Mouse (Mus musculus) heart, adult 11 months (tissue): ENCODE data around the gene Mpped2.
A peak's percentile ranks its signal among the peaks of the same experiment; 100 is the strongest.

Source experiments
- DNase-seq: peaks from one replicate; pipeline ENCODE4 v3.0.0; 2022

Gene Mpped2

DNA sequence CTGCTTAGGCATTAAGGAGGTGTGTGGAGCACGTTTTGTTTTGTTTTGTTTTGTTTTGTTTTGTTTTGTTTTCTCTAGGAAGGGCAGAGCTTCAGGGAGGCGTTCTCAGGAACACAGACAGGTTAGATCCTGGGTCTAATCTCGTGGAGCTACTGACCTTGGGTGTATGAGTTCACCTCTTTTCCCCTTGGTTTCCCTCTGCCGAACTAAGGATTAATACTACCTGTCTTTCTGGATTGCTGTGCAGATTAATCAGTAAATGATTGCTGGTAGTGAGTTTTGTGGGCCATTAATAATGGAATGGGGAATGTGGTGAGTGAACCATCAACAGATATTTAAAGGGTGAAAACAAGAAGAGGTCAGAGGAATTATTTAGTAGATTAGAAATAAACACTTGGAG is 53.8 kb downstream of the Mpped2 start:
- peak; percentile 29 for DNase-seq

DNA sequence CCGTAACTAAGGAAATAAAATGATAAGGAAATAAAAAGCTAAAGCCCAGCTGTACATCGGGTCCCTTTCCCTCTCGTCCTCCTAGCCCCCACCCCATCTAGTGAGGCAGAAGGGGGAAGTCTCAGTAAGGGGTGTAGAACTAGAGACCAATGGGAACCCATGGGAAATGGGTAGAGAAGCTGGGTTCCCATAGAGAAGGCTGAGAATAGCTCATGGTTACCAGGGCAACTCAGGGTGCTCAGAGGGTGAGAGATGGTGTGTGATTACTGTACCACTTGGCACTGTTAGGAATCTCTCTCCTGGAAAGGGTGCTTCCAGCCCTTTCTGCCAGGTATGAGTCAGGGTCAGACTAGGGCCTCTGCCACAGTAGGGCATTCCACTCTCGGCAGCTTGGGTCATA is 54.3 kb downstream of the Mpped2 start:
- peak; percentile 55 for DNase-seq

DNA sequence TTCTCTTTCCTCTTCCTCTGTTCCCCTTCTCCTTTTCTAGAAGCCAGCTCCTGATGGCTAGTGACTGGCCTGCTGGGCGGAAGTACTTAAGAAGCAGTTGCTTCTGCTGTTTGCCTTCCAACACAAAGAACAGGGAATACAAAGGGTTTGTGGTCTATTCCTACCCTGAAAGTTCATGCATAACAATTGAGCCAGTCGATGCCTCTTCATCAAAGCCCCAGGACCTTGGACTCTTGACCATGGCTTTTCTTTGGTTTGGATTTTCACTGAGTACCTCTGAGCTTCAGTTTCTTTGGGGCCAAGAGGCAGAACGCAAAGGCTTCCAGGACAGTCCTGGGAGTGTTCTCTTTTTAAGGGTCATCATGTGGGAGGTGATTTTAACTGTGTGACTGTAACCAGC is 57.8 kb downstream of the Mpped2 start:
- peak; percentile 50 for DNase-seq

DNA sequence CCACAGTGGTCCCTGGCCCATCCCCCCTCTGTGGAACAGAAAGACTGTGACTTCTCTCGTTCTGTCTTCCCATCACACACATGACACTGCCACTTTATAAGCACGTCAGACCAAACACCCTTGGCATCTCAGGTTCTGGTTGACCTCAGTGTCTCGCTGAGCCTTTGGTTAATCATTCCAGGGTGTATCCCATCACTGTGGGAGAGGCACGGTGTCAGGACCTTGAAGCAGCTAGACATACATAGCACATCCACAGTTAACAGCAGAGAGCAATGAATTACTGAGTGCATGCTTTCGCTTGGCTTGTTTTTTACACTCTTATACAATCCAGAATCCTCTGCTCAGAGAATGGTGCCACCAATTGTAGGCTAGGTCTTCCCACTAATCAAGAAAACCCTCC is 60.6 kb downstream of the Mpped2 start:
- peak; percentile 50 for DNase-seq

DNA sequence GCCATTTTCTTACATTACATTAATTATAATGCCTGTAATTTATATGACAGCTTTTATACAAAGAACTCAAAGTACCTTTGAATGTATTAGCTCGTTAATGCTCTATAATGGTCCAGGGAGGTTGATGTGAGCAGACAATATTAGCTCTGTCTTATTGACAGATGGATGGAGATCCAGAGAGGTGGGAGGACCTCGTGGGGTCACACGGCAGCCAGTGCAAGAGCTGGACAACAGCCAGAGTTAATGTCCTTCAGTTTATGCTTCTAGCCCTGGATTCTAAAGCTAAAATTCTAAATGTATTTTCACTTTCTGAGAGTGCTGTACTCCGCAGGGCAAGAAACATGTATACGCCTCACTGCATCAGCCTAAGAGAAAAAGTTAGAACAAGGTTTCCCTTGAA is 61.6 kb downstream of the Mpped2 start:
- DNase-seq: no peak

DNA sequence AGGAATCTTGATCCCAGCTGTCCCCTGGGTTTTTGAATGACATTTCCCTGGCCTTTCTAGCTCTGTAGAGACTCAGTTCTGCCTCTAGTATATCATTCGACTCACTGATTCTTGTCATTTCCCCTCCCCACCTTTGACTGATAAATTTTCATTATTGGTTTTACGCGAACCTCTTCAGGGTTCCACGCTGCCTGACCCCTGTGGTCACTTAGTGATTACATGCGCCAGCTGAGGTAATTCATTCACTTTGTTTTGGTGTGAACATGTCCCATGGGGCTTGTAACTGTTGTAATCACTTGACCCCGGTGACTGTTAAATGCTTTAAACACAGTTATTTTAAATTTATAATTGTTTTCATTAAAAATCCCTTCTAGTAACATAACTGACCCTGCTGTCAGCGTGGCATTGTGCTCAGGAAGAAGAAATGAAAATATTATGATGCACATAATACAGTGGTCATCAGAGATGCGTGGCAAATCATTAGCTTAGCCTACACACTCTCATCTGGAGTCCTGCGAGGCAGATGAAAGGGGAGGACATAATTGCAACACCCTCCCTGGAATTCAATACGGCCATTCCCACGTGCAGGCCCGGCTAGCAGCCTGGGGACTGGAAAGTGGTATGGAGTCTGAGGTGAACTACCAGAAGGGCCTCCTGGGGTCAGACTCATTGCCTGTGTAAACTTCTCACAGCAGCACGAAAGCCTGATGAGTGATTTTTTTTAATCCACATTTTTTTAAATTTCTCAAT is 63.5 kb downstream of the Mpped2 start:
- DNase-seq: peak; percentile 74

DNA sequence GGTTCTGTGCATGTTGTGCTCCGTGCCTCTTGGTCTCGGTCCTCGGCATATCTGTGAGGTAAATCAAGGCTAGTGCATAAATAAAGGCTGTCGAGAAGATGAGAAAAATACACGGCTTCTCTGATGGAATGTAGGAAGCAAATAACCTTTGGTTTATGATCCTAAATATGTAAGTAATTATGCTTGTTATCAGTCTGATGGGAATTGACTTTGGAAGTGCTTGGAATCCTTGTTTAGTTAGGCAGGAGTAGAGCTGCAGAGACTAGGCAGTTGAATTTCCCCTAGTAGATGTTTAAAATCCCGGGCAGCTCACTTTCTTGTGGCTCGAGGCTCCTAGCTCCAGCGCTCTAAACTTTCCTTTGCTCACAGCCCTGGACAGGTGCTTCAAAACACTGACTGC is 69.9 kb downstream of the Mpped2 start:
- peak; percentile 35 for DNase-seq

DNA sequence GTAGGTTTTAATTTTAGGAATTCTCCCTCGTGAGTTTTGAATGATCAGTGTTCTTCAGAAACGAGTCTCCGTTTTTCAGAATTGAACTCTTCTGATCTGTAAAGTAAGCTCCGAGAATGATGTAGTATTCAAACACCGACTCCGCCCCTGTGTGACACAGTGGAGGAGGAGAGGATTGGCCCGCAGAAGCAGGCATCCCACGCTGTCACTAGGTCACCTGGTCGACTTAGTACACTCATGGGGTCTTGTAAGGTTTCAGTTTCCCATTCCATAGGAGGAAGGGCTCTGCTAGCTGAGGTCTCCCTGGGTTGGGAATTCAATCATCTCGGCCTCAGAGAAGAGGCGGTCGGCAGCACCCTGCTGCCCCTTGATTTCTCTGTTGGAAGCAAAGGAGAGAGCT is 76.2 kb downstream of the Mpped2 start:
- peak; percentile 69 for DNase-seq

DNA sequence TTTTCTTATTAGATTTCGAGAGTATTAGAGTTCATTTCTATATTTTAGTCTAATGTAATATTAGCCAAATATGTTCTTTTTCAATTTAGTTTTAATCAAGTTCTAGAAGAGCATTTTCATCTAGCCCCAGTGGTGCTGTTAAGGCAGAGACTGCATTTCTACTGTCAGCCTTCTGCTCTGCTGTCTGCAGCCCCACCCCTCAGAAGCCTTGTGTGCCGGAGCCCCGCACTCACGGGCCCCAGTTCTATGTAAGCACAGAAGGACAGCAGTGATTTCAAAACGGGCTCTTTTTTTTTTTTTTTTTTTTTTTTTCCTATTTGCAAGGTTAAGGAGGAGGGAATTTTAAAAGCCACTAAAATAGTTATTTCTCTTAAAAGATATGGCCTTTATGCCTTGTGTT is 79.6 kb downstream of the Mpped2 start:
- no peak for DNase-seq

DNA sequence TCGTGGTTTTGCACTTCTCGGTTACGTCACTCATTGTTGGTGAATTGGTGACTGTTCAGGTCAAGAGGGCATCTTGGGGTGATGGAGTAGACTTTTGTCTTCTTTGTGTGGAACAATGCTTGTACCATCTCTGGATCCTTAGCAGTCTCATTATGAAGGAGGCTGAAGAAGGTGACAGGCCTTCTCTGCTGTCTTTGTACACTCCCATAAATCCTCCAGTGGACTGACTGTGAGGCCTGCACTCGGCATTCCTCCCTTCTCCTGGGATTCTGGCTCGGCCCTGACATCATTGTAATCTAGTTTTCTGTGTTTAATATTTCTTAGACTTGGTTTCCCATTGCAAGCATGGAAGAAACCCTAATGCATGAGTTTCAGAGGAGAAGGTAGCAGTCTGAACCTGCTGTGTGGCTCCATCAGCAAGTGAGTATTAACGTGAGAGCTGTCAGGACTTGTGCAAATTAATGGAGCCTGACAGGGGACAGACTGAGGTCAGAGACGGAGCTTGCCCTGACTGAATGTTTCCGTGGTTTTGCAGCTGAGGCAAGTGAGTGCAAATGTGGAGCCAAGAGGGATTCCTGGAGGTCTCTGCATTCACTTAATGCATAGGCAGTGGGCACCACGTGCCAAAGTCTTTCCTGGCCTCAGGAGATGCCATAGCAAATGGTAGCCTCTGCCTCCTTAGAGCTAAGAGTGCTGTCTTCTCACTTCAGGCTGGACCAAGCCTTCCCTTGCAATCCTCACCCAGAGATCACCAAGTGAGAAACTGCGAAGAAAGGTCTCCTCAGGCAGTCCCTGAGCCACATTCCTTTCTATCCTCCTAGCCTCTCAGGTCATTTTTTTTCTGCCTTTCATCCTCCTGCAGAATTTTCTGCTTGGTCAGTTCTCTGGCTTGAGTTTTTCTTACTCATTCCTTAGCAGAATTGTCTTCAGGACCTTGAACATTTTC is 81.5 kb downstream of the Mpped2 start:
- DNase-seq: peak; percentile 66

DNA sequence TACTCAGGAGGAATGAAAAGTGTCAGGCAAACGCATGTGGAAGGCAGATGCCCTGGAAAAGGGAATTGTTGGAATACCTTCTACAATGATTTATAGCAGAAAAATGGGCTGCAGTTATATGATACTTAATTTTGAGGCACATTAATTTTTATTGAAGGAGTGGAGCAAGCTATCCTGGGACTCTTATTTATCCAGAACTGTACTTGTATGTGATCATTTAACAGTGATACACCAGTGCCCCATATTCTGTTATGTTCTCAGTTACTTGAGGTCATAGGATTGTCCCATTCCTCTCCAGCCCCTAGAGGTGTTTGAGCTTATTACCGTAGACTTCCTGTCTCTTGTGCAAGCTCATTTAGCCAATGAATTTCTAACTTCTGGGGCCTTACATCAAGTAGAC is 82.9 kb downstream of the Mpped2 start:
- no peak for DNase-seq

DNA sequence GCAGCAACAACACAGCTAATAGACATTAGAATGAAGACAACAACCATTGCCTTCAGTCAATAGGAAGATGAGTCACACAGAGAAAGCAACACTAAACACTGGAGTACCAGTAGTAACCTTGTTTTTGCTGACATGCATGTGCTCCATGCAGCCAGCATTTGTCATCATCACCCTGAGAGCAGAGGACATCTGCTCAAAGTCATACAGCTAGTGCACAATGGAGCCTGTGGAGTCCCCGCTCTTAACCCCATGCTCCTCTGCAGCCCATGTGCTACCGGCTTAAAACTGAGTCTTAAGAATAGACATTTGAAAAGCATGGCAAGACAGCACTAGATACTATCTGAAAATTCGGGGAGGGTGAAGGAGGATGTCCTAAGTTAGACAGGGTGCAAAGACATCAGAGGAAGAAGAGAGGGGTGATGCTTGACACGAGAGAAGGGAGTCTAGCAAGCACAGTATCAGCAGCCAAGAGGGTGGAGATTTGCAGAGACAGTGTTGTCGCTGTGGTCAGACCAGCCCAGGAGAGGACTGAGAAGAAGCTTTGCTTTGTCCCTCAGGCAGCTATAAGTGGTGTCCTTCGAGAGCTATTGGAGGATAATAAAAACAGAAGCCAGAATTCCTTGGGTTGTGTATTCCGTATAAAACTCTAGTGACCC is 85.9 kb downstream of the Mpped2 start:
- peak; percentile 72 for DNase-seq

DNA sequence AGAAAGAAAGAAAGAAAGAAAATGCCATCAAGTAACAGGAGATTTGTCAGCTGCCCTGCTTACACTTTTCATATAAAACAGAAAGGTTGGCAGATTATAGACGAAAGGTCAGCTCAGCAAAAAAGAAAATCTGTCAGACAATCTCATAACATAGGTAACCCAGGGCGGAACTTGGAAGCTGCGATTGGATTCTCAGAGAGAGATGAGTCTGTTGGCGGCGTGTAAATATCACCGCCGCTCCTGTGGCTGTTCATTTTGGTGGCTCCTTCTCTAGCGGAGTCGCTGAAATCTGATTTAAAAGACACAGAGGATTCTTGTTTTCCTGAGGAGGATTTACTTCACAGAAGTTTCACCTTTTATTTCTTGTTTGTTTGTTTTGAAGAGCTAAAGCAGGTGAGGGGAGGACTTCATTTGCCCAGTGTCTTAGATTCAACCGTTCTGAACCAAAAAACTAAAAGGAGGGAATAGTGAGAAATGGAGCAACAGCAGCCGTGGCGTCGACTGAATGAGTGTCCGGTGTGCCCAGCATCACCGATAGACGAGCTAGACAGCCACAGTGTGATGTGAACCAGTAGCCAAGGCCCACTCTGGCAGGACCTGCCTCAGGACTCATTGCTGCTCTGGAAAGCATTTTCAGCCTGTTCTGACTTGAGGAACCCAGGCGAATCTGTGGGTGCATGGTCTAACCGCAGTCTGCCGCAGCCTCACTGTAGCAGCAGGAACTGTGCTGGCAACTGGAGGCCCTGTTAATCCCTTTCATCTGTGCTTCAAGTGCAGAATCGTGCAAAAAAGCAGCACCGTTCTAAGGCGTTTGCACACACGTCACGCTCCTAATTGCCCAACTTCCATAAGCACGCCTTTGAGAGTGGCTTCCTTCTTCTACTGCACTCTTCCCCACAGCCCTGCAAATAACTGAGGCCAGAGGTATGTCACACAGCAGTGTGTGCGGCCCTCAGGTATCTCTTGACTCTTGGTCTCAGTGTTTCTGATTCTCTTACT is 88.4 kb downstream of the Mpped2 start:
- DNase-seq: peak; percentile 83

DNA sequence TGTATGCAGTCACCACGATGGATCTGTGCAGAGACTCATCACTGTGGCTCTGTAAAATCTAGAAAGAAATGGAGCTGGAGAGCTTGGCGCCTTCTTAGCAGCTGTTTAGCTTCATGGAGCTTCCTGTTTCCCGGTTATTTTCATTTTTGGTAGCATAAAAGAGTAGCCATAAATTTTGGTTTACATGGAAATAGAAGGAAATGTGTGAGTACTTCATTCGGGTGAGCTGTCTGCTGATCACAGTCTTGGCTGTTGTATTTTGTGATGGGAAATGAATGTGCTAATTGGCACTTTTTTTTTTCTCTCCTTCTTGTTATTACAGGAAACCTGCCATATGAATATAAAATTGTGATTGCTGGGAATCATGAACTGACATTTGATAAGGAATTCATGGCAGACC is 90.2 kb downstream of the Mpped2 start:
- no peak for DNase-seq

DNA sequence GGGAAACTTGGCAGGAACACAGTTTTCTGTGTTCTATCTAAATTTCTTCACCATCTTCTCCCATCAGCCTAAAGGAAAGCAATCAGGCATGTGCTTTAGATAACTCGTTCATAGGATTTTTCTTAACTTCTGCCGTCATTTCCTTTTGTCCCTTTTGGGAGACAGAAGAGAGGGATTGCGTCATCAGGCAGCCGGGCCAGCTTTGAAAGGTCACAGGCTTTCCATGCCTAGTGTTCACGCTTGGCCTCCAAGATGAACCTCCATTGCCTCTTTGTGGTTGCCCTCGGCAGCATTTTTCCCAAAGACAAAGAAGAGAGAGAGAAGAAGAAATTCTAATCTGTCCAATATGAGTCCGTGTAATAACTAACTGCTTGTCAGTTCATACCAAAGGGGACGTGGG is 95.0 kb downstream of the Mpped2 start:
- peak; percentile 90 for DNase-seq

DNA sequence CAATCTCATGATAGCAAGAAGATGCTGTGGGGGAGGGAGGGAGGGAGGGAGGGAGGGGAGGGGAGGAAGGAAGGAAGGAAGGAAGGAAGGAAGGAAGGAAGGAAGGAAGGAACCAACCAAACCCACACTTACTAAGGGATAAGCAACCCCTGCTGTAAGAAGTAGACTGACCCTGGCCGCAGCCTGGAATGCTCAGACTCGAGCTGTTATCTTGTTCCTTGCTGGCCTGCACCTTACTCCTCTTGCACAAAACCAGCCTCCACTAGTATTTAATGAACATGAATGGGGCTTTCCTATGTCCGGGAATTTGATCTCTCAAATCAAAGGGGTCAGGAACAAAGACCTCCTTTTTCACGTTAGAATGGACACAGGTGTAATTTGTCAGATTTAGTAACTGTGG is 95.5 kb downstream of the Mpped2 start:
- peak; percentile 65 for DNase-seq

DNA sequence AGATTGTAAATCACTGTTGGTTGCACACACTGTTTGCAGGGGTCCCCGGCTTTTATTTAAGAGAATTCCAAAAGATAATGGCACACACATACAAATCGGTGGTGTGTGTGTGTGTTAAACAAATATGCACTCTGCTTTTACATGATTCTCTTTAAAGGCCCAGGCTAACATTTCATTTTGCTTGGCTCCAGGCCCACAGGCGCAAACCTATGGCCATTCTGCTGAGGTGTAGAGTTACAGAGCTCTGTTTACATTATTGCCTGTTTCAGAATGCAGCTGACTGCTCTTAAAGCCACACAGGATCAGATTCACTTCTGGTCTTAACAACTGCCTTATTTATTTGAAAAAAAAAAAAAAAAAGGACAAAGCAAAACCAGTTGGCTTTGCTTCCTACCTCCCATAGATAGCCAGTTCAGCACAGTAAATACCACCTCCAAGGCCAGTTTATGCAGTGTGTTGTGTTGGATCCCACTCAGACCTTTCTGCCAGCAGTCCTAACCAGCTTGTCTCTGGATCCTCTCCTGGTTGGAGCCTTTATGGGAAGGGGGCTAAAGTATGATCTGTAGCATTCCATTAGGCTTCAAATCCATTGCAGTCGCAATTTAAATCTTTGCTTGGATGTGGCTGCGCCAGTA is 96.7 kb downstream of the Mpped2 start:
- DNase-seq: no peak

DNA sequence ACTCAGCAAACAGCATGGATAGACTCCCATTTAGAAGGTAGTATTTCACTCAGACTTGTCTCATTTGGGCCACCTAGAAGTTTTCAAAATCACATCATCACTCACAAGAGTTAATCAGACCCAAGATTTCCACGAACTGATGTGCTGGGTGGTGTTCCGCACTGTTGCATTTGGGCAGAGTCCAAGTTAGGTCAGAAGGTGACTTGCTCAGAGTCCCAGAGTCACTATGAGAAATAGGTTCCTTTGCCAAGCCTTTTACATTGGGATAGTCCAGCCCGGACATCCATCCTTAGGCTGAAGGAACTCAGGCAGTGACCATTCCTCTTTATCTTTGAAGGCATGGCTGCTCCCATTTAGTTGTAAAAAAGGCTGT is 97.2 kb downstream of the Mpped2 start:
- no peak for DNase-seq

DNA sequence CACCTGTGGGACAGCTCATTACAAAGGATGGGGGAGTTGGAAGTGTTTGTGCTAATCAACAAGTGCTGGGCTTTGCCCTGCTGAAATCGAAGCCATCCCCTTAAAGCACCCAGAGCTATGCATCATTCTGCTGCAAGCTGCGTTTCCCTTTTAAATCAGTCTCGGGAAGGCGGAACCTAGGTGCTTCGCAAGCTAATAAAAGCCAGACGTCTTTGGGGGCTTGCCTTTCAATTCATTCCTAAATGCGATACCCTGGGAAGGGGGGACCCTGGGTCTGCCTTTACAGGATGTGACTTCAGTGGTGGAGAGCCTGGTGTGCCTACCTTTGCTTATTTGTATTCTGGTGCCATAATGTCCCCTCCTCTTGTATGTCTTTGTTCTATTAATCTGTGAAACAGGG is 103.2 kb downstream of the Mpped2 start:
- DNase-seq: no peak

DNA sequence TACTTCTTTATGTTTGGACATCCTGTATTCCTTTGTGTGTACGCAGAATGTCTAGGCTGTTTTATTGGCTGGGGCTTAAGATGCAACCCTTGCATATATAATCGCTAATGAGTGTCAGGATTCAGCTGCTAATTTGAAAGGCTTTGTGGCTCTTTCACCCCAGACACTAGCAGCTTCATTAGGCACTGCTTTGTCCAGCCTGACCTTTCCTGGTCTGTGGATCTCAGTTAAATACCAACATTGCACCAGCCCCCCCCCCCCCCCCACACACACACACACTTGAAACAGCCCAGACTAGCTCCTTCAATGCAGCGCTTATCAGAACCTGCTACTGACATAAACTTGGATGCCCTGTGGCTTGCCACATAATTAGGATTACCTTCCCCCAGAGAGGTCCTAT is 104.8 kb downstream of the Mpped2 start:
- peak; percentile 69 for DNase-seq

DNA sequence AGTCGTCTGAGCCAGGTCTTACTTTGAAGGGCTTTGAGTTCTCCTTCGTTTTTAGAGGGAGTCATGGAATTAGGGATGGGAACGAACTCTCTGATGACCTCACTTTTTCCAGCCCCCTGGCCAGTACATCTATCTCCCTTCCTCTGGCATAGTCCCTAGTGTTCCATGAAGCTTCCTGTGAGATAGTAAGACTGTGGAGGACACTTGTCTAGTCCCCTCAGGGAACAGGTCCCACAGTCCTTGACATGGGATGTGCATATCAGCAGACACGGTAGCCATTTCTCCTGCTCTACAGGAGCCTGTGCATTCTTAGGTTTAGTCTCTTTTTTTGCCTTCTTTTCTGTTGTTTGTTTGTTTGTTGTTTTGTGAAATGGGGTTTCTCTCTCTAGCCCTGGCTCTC is 105.8 kb downstream of the Mpped2 start:
- DNase-seq: no peak

DNA sequence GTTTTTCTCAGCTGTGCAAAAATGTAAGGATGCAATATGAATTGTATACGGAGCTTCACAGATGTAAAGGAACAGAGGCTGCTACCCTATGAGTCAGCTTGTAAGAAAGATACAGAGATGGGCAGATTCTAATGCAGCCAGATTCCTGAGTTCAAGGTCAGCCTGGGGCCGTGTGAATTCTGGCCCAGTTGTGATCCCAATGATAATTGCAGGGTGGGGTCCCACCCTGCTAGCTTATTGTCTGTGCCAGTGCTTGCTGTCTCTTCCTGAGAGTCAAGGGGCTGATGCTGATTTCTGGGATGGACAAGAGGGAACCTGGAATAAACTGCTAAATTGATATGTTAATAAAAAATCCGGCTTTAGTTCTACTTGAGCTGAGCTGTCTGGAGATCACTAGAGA is 122.8 kb downstream of the Mpped2 start:
- DNase-seq: no peak
